ENCODE assay signal across 18 mouse cellular contexts in the genomic region with DNA sequence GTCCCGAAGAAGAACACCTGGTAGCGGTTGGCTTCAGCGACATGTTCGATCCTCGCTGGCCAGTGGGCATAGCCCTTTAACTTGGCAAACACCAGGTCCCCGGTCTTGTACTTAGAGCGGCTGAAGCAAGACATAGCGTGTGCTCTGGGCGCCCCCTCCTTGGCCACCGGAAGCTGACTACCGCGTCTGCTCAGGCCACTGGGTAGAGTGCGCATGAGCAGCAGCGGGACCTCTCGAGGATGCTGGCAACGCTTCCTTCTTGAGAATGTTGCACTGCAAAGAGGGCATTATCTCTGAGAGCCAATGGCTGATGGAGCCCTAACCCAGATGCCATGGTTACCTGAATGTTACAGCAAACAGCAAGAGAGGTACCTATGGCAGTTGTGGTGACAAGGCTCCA. TPM values are rescaled to one million over a fixed set of nuclear protein-coding genes. Genes with fewer than 3 reads are reported as not detected.
"Had no signal": no experiment of that assay in that cellular context is flagged by ENCODE, and none has a peak within 500 bp of the region (broad histone marks: within the 10 kb centered on the region; RNA-seq: fewer than 3 reads in every experiment).

A gene (minus strand): TSS at position 211 of the 400 bp plus-strand sequence.

- H3K4me2 ChIP-seq: limb, embryonic 13.5 days had no signal

- H3K9ac ChIP-seq: limb, embryonic 13.5 days; liver, embryonic 14.5 days had no signal

- H3K9me3 ChIP-seq: limb, embryonic 13.5 days had no signal

- DNase-seq: kidney, adult 9 months; kidney, postnatal 36 days; layer of hippocampus, adult 9-11 months; layer of hippocampus, postnatal 36 days; lung, adult 18-20 months; midbrain, embryonic 14.5 days had no signal

- H3K4me3 ChIP-seq: limb, embryonic 13.5 days; midbrain, embryonic 10.5 days; myocyte had no signal

- H3K27ac ChIP-seq: kidney, postnatal 0 days; limb, embryonic 13.5 days; liver, embryonic 14.5 days; midbrain, embryonic 10.5 days had no signal

- H3K27me3 ChIP-seq: limb, embryonic 13.5 days had no signal

- H3K36me3 ChIP-seq: limb, embryonic 13.5 days; midbrain, embryonic 10.5 days had no signal

- H3K4me1 ChIP-seq: limb, embryonic 13.5 days; midbrain, embryonic 10.5 days had no signal

RNA-seq across cellular contexts. Expression of the gene that starts here (rescaled TPM):
- total RNA-seq: layer of hippocampus, adult 18-20 months; layer of hippocampus, postnatal 36 days; left cerebral cortex, postnatal 36 days; liver, adult 2 months; neutrophil, adult 5-6 weeks had no signal
- polyA plus RNA-seq: kidney, postnatal 0 days; limb, embryonic 13.5 days; liver, adult 2 months; liver, embryonic 14.5 days; lung, embryonic 16.5 days; midbrain, embryonic 10.5 days; midbrain, embryonic 14.5 days; myocyte; neural tube, embryonic 11.5 days; stomach, embryonic 14.5 days had no signal
